Mouse (Mus musculus) limb, embryonic 11.5 days (tissue): Measurements from ENCODE around the gene Rgs12. TPM values are rescaled to one million over a fixed set of nuclear protein-coding genes. Genes with fewer than 3 reads are reported as not detected.

Experiments used
- ATAC-seq: fragments of 200-750 bp; cut with Nextera tagmentation; 2 replicates; pipeline ENCODE4 v1.8.0; 2017; ENCODE audit warnings: low read depth; ENCODE audit not compliant: insufficient number of reproducible peaks, low FRiP score, low TSS enrichment
- DNase-seq: peaks from one replicate; pipeline ENCODE4 v3.0.0-alpha.2; 2015; ENCODE audit warnings: low spot score
- H3K27ac ChIP-seq: fragments of 300-500 bp; sonication (generic); replicated peaks from 2 replicates; pipeline ENCODE4 v1.5.1; 2014; ENCODE audit warnings: low read depth, mild to moderate bottlenecking, low read length
- H3K27me3 ChIP-seq: fragments of 300-500 bp; sonication (generic); 2 replicates; pipeline ENCODE4 v1.6.1; 2014; ENCODE audit warnings: mild to moderate bottlenecking, low read length, mixed read lengths; ENCODE audit not compliant: control insufficient read depth, insufficient read depth
- H3K36me3 ChIP-seq: fragments of 300-500 bp; sonication (generic); 2 replicates; pipeline ENCODE4 v1.6.1; 2014; ENCODE audit warnings: mild to moderate bottlenecking, low read length, moderate library complexity, mixed read lengths; ENCODE audit not compliant: control insufficient read depth, insufficient read depth
- H3K4me1 ChIP-seq: fragments of 300-500 bp; sonication (generic); 2 replicates; pipeline ENCODE4 v1.6.1; 2014; ENCODE audit warnings: low read length, mixed read lengths; ENCODE audit not compliant: control insufficient read depth, insufficient read depth
- H3K4me2 ChIP-seq: fragments of 300-500 bp; sonication (generic); 2 replicates; pipeline ENCODE4 v1.6.1; 2014; ENCODE audit warnings: low read depth, mild to moderate bottlenecking, moderate library complexity; ENCODE audit not compliant: severe bottlenecking
- H3K4me3 ChIP-seq: fragments of 300-500 bp; sonication (generic); 2 replicates; pipeline ENCODE4 v1.5.1; 2014; ENCODE audit warnings: low read depth, low read length
- H3K9ac ChIP-seq: fragments of 300-500 bp; sonication (generic); 2 replicates; pipeline ENCODE4 v1.6.1; 2014; ENCODE audit warnings: mild to moderate bottlenecking, low read length
- H3K9me3 ChIP-seq: fragments of 300-500 bp; sonication (generic); 2 replicates; pipeline ENCODE4 v1.6.1; 2016; ENCODE audit warnings: low read length; ENCODE audit not compliant: control insufficient read depth
- WGBS: fragments of 180-500 bp; shearing (Covaris S2); extraction: QIAGEN DNeasy Blood & Tissue Kit; methylation state at CpG from one replicate; pipeline ENCODE4 v1.1.7; 2014; 5-methylcytosine and 5-hydroxymethylcytosine counted together
- polyA plus RNA-seq: library from polyadenylated mRNA; unstranded; fragments of >200 nt; fragmentation: Nextera tagmentation; extraction: Ambion mirVana; gene quantifications from 2 replicates; pipeline ENCODE4 v1.2.1, GENCODE M21; 2014

Gene Rgs12
- polyA plus RNA-seq, 1 experiment from 2014 or later: 38.7 TPM

GRCm38 (mm10) chr5:35056604-35057432 lies 107.6 kb downstream of the Rgs12 start, which contains the start of gene Dok7:
Gene Dok7 (plus strand): TSS chr5:35056766.
- Histone ChIP-seq H3K36me3 (no peaks in the 10 kb centered on the region), H3K4me2 (peak within 1 kb of the TSS; percentile 97), H3K27ac (no peak within 1 kb of the TSS), H3K9me3 (no peaks in the 10 kb centered on the region), H3K4me1 (no peaks in the 10 kb centered on the region), H3K9ac (peak within 1 kb of the TSS; percentile 56), H3K27me3 (peaks cover 37% of the 10 kb centered on the region), H3K4me3 (peak within 1 kb of the TSS; percentile 51)
- WGBS: 1% methylated on average over 56 of the region's 74 CpGs
- peak; percentile 47 for DNase-seq
- ATAC-seq: peak; percentile 44; the same call in 1 of the 2 replicates

- Histone ChIP-seq H3K27ac (no peak overlapping the region), H3K36me3 (no peaks in the 10 kb centered on the region), H3K4me1 (no peaks in the 10 kb centered on the region), H3K9ac (no peak overlapping the region), H3K27me3 (peaks cover 37% of the 10 kb centered on the region), H3K4me3 (peak overlapping the region; percentile 51), H3K9me3 (no peaks in the 10 kb centered on the region), H3K4me2 (peak overlapping the region; percentile 97; the same call in 1 of the 2 replicates)
- DNase-seq: peak; percentile 43
- WGBS: 24% methylated on average over 4 of the region's 4 CpGs
- 0 out of 2 replicates have a peak, but pooled peaks have one; percentile 27 for ATAC-seq
Measured at GRCm38 (mm10) chr5:35057582-35057981, 108.3 kb downstream of the Rgs12 start.

- Histone ChIP-seq H3K27me3 (peaks cover 37% of the 10 kb centered on the region), H3K4me2 (no peak overlapping the region)
- no peak for ATAC-seq
Measured at GRCm38 (mm10) chr5:35058216-35058615, 109.0 kb downstream of the Rgs12 start.

GRCm38 (mm10) chr5:35060098-35060497 lies 110.9 kb downstream of the Rgs12 start:
- H3K9ac ChIP-seq: no peak overlapping the region
- H3K27ac ChIP-seq: no peak overlapping the region
- H3K36me3 ChIP-seq: no peaks in the 10 kb centered on the region
- H3K27me3 ChIP-seq: peaks cover 37% of the 10 kb centered on the region
- H3K4me1 ChIP-seq: no peaks in the 10 kb centered on the region
- 72% methylated on average over 3 of the region's 3 CpGs for WGBS
- DNase-seq: no peak
- no peak overlapping the region for H3K4me2 ChIP-seq
- ATAC-seq: no peak
- no peak overlapping the region for H3K4me3 ChIP-seq
- no peaks in the 10 kb centered on the region for H3K9me3 ChIP-seq

More at GRCm38 (mm10) chr5:35058216-35058615, 109.0 kb downstream of the Rgs12 start:
- H3K9ac ChIP-seq: no peak overlapping the region
- H3K4me3 ChIP-seq: no peak overlapping the region
- DNase-seq: no peak
- 64% methylated on average over 1 of the region's 1 CpGs for WGBS
- H3K36me3 ChIP-seq: no peaks in the 10 kb centered on the region
- H3K27ac ChIP-seq: no peak overlapping the region
- no peaks in the 10 kb centered on the region for H3K4me1 ChIP-seq
- no peaks in the 10 kb centered on the region for H3K9me3 ChIP-seq

GRCm38 (mm10) chr5:35069841-35070240 lies 120.6 kb downstream of the Rgs12 start:
- H3K27ac ChIP-seq: no peak overlapping the region
- H3K4me2 ChIP-seq: no peak overlapping the region
- DNase-seq (no peak), ATAC-seq (no peak)
- H3K9ac ChIP-seq: no peak overlapping the region
- 80% methylated on average over 2 of the region's 2 CpGs for WGBS
- no peaks in the 10 kb centered on the region for H3K9me3 ChIP-seq
- H3K36me3 ChIP-seq: no peaks in the 10 kb centered on the region
- no peaks in the 10 kb centered on the region for H3K27me3 ChIP-seq
- H3K4me1 ChIP-seq: no peaks in the 10 kb centered on the region
- no peak overlapping the region for H3K4me3 ChIP-seq

GRCm38 (mm10) chr5:35070314-35070713 lies 121.1 kb downstream of the Rgs12 start:
- Histone ChIP-seq H3K27me3 (no peaks in the 10 kb centered on the region), H3K4me1 (no peaks in the 10 kb centered on the region), H3K9me3 (no peaks in the 10 kb centered on the region), H3K27ac (no peak overlapping the region), H3K36me3 (no peaks in the 10 kb centered on the region), H3K4me3 (no peak overlapping the region), H3K4me2 (no peak overlapping the region), H3K9ac (no peak overlapping the region)
- DNase-seq (no peak), ATAC-seq (no peak)
- 91% methylated on average over 8 of the region's 8 CpGs for WGBS

- no peak overlapping the region for H3K27ac ChIP-seq
- WGBS: 73% methylated on average over 7 of the region's 7 CpGs
Measured at GRCm38 (mm10) chr5:35070953-35071352, 121.7 kb downstream of the Rgs12 start.

GRCm38 (mm10) chr5:35071855-35072254 lies 122.6 kb downstream of the Rgs12 start:
- no peaks in the 10 kb centered on the region for H3K36me3 ChIP-seq
- no peak overlapping the region for H3K9ac ChIP-seq
- no peak overlapping the region for H3K27ac ChIP-seq
- no peaks in the 10 kb centered on the region for H3K9me3 ChIP-seq
- H3K4me3 ChIP-seq: no peak overlapping the region
- H3K4me2 ChIP-seq: no peak overlapping the region
- no peaks in the 10 kb centered on the region for H3K4me1 ChIP-seq
- no peak for DNase-seq
- no peak for ATAC-seq
- WGBS: 92% methylated on average over 6 of the region's 6 CpGs
- H3K27me3 ChIP-seq: no peaks in the 10 kb centered on the region

More at GRCm38 (mm10) chr5:35070953-35071352, 121.7 kb downstream of the Rgs12 start:
- Histone ChIP-seq H3K9ac (no peak overlapping the region), H3K4me1 (no peaks in the 10 kb centered on the region), H3K9me3 (no peaks in the 10 kb centered on the region), H3K4me3 (no peak overlapping the region), H3K36me3 (no peaks in the 10 kb centered on the region), H3K4me2 (no peak overlapping the region), H3K27me3 (no peaks in the 10 kb centered on the region)
- no peak for ATAC-seq
- DNase-seq: no peak
